Mouse (Mus musculus) brain, embryonic 14.5 days (tissue): ENCODE data around the gene Otub1. TPM values are rescaled to one million over a fixed set of nuclear protein-coding genes. Genes with fewer than 3 reads are reported as not detected.
A peak's percentile ranks its signal among the peaks of the same experiment; 100 is the strongest.

Experiments used
- DNase-seq: peaks from one replicate; pipeline ENCODE4 v3.0.0-alpha.2; 2011; ENCODE audit warnings: low read depth
- CTCF ChIP-seq: fragments of 200-500 bp; IDR thresholded peaks from 2 replicates; pipeline ENCODE4 v1.5.1; 2012; ENCODE audit warnings: inconsistent platforms, mild to moderate bottlenecking, moderate library complexity, borderline replicate concordance; ENCODE audit not compliant: insufficient read depth, insufficient read length; ENCODE audit errors: extremely low read depth
- POLR2A ChIP-seq: fragments of 200-500 bp; IDR thresholded peaks from 2 replicates; pipeline ENCODE4 v1.6.1; 2012; ENCODE audit warnings: mild to moderate bottlenecking, inconsistent platforms, borderline replicate concordance; ENCODE audit not compliant: poor library complexity, insufficient read depth, insufficient read length, severe bottlenecking; ENCODE audit errors: extremely low read depth
- polyA plus RNA-seq: library from polyadenylated mRNA; depleted of rRNA; stranded (reverse); fragments of >200 nt; gene quantifications from 2 replicates; pipeline ENCODE4 v1.2.3, GENCODE M21; 2012

Otub1 gene
- polyA plus RNA-seq, 1 experiment = 209 TPM

DNA sequence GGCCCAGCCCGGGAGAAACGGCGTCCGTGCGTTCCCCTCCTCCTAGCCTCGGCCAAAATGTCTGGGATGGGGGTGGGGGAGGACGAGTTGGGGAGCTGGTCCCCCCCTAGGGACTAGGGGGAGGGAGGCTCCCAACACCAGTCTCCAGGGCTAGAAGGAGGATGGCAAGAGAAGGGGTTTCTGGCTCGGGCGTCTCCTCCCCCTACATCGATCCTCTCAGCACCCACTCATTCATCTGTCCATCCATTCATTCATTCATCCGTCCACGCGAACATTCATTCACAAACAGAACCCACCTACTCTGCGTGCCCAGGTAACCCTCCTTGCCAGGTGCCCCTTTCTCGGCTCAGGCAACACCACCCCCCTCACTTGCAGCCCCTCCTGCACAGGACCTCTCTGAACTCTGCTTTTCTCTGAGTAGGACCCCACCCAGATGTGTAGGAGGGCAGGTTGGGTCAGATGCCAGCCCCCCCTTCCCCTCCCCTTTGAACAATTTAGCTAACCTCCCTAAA lies 39.9 kb downstream of the Otub1 start:
- no peak for DNase-seq
- TF ChIP-seq POLR2A (no peak), CTCF (no peak)

DNA sequence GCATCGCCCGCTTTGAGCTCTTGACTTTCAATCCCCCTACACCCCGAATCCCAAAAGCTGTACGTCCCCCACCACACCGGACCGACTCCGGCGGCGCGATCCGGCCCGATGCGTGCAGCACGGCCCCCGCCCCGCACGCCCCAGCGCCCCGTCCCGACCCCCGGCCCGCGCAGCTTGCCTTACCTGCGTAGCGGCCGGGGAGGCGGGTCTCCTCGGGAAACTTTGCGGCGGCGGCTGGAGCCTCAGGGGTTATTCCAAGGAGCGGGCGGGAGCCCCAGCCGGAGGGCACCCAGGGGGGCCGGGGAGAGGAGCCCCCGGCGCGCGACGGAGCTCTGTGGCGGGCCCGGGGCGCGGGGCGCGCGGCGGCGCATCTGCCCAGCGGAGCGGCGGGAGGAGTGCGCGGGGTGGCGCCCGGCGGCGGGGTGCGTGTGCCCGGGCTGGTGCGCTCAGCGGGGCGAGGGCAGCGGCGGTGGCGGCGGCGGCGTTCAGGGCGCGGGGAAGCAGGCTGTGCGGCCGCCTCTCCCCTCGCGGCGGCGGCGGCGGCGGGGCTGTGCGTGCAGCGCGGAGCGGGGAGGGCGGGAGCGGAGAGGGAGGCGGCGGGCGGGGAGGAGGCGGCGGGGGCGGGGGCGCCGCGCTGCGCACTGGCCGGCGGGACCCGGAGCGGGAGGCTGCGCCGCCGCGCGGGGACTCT lies 40.5 kb downstream of the Otub1 start:
- TF ChIP-seq CTCF (no peak), POLR2A (no peak)
- DNase-seq = peak; percentile 57

DNA sequence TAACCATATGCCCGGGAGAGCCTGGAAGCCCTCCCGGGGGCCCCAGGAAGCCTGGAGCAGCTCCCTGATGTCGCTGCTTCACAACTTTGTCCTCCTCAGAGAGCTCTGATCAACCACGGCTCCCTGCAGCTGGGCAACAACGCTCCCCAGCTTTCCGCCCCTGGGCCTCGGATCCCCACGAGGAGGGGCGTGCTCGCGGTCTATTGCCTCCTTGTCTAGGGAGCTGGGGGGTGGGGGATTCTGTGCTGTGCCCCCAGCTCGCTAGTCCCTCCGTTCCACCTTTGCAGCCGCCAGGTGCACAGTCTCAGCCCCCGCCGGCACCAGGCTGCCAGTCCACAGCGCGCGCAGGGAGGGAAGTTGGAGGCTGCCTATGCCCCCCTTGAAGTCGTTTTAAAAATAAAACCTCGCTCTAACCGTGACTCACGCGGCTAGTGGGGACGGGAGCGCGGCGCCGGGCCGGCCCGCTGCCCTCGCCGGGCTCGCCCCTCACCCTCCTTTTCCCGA lies 41.2 kb downstream of the Otub1 start:
- DNase-seq = no peak
- TF ChIP-seq CTCF (no peak), POLR2A (no peak)

DNA sequence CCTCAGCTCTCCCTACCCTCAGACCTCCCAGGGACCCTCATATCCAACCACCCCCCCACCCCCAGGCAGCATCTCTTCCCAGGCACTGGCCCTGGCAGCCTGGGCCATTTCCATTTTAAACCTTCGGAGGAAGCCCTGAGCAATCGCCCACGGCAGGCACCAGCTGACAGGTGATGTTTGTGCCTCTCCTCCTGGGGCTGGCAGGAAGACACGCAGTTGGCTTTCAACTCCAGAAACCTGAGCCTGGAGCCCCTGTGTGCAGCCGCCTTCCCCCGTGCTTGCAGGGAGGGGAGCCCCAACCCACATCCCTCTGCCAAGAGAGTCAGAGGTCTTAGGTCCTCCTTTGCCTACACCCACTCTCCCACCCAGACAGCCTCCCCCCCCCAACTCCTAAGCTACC lies 41.9 kb downstream of the Otub1 start:
- TF ChIP-seq POLR2A (no peak), CTCF (no peak)
- no peak for DNase-seq

DNA sequence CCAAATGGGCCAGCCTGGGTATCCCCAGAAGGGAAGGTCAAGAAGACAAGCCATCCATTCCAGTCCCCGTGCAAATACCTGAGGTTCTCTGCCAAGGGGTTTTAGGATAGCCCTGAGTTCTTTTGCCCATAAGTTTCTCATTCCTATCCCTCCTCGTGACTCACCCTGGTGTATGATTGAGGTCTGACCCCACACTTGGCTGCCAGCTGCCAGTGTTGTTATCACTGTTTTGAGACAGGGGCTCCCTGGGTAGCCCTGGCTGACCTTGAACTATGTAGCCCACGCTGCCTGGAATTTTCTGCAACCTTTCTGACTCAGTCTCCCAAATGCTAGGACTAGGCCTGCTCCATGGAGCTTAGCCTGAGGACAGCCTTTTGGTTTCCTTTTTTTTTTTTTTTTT lies 45.1 kb downstream of the Otub1 start:
- DNase-seq = no peak
- no peak for TF ChIP-seq POLR2A

DNA sequence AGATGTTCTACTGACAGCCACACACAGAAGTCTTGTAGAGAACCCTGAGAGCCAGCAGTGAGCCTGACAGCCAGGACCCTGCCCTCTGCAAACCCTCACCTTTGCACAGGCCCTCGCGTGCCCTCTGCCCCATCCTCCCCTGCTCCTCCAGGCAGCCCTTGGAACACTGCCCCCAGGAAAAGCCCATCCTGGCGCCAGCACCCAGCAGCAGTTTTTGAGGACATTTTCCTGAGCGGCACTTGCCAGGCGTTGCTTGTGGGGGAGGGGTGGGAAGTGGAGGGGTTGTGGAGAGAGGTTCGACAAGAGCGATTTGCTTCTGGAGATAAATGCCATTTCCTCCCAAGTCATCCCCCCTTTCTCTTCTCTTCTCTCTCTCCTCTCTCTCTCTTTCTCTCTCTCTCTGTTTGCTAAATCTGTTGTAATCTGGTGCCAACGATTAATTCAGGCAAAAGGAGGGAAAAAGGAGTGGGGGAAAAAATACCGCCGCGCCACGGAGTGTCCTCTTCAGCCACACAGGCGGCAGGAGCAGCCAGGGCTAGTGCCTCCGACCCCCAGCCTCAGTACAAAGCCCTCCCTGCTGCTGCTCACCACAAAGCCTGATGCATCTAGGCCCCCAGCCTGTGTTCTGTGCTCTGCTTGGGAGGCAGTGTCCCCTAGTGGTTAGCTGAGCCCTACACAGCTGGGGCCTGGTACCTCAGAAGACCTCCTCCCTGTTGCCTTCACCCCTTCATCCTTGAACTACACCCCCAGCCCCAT lies 45.8 kb downstream of the Otub1 start:
- TF ChIP-seq CTCF (peak; percentile 83), POLR2A (no peak)
- peak; percentile 86 for DNase-seq

DNA sequence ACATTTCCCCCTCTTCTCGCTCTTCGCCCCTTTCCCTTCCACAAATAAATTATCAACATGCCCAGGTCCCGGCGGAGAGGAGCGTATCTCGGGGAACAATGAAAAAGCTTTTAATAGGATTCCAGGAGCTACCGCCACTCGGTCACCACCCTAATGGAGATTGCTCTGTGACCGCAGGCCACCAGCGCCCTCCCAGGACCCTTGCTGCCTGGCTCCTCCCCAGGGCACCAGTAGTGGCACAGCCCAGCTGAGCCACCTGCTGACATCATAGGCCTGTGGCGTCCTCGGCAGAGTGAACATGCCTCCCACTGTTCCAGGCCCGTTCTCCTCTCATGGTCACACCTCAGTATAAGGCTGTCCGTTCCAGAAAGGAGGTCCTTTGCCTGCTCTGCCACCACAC lies 48.4 kb downstream of the Otub1 start:
- DNase-seq = no peak
- TF ChIP-seq POLR2A (no peak), CTCF (no peak)

DNA sequence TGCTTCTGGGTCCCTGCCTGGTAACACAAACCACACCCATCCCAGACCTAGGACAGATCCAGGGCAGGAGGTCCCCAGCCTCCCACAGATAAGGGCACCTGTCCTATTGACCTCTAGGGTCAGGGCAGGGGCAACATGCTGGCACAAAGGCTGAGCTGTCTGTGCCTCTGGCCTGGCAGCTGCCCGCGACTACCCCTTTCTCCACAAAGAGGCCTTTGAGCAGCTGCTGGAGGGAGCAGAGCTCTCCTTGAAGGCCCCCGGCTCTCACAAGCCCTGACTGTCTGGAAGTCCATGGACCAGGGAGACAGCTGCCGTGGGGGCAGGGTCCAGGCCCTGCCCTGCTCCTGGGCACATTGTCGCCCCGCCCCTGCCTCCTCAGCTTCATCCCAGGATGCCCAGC lies 50.9 kb downstream of the Otub1 start:
- DNase-seq = peak; percentile 75

DNA sequence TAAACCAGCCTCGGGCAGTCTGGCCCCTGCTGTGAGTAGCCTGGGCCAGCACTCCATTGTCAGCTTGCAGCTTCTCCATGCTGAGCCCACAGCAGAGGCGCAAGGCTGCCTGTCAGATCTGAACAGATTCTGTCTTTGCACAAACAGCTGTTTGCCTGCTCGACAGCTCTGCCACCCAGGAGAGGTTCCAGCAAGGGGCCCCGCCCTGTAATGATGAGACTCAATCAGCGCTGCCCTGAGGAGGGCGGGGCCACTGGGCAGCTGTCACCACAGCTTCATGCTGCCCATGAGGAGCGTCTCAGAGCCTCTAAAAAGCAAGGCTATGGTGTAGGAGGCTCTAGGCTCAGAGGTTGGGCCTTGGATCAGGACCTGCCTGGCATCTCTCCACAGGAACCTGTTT lies 52.9 kb downstream of the Otub1 start:
- peak; percentile 69 for DNase-seq
- TF ChIP-seq CTCF (no peak), POLR2A (no peak)

More for the DNA sequence above, 50.9 kb downstream of the Otub1 start:
- TF ChIP-seq POLR2A (no peak), CTCF (no peak)

DNA sequence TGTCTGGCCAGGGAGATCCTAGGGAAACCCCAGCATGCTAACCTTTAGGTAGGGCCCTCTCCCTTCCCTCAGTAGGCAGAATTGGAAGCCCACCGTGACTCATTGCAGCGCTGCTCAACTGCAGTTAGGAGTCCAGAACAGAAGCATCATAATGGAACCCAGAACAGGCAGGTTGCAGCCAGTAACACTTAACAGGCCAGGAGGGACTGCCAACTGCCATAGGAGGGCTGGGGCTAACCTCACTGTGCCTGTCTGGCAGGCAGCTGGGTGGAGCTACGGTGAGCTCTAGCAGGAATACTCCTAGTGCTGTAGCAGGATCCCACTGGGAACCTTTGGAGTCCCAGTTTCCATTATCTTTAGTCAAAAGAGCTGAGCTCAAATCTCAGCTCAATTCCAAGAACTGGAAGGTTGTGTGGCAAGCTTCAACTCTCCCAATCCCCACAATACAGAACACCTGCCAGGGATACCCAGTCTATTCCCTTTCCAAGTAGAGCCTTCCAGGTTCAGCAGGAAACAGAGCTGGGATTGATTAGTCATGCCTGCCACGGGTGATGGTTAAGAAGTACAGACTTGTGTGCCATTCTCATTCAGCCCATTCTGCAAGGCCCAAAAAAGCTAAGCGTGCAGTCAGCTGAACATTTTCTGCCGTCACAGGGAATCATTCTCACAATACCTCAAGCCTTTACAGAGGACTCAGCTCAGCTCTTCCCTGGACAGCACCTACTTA lies 54.0 kb downstream of the Otub1 start:
- TF ChIP-seq POLR2A = no peak
- no peak for TF ChIP-seq CTCF
- peak; percentile 62 for DNase-seq

DNA sequence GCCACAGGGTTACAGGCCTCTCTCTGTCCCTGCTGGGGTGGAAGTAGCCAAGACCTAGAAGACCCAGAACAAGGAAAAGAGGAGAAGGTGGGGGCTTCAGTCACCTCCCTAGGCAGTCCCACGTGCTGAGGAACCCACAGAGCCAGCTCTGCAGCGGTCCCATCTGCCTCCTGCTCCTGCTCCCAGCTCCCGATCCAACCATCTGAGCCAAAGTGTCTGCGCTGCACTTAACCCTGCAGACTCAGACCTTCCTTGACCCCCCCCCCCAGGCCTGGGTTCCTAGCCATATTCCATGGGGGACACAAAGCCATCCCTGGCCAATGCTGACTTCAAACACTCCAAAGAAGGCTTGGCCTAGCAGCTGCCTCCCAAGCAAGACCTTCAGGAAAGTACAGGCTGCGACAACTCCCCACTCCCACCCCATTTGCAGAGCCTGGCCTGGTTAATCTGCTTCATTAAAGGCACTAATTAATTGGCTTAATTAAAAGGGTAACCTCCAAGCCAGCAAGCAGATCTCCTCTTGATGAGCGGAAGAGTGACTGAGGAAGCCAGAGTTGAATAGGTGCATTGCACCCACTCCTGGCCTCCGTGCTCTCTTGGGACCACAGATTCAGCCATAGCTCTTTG lies 54.7 kb downstream of the Otub1 start:
- TF ChIP-seq CTCF (no peak), POLR2A (no peak)
- DNase-seq = peak; percentile 68
